Mouse (Mus musculus) midbrain, embryonic 15.5 days (tissue): ENCODE measurements around the gene Kif3b. TPM values are rescaled to one million over a fixed set of nuclear protein-coding genes. Genes with fewer than 3 reads are reported as not detected.

Experiments used
- ATAC-seq: fragments of 200-750 bp; cut with Nextera tagmentation; replicated peaks from 2 replicates; pipeline ENCODE4 v1.8.0; 2017; ENCODE audit warnings: moderate TSS enrichment
- H3K27ac ChIP-seq: fragments of 300-500 bp; sonication (generic); 2 replicates; pipeline ENCODE4 v1.5.1; 2015; ENCODE audit warnings: mild to moderate bottlenecking, inconsistent platforms
- H3K27me3 ChIP-seq: fragments of 300-500 bp; sonication (generic); replicated peaks from 2 replicates; pipeline ENCODE4 v1.6.1; 2015; ENCODE audit warnings: inconsistent platforms
- H3K36me3 ChIP-seq: fragments of 300-500 bp; sonication (generic); replicated peaks from 2 replicates; pipeline ENCODE4 v1.6.1; 2015; ENCODE audit warnings: inconsistent platforms
- H3K4me1 ChIP-seq: fragments of 300-500 bp; sonication (generic); 2 replicates; pipeline ENCODE4 v1.6.1; 2015; ENCODE audit warnings: inconsistent platforms
- H3K4me2 ChIP-seq: fragments of 300-500 bp; sonication (generic); 2 replicates; pipeline ENCODE4 v1.6.1; 2015; ENCODE audit warnings: inconsistent platforms, mild to moderate bottlenecking, moderate library complexity
- H3K4me3 ChIP-seq: fragments of 300-500 bp; sonication (generic); 2 replicates; pipeline ENCODE4 v1.5.1; 2015; ENCODE audit warnings: mild to moderate bottlenecking, inconsistent platforms
- H3K9ac ChIP-seq: fragments of 300-500 bp; sonication (generic); 2 replicates; pipeline ENCODE4 v1.6.1; 2015; ENCODE audit warnings: mild to moderate bottlenecking, inconsistent platforms
- H3K9me3 ChIP-seq: fragments of 300-500 bp; sonication (generic); 2 replicates; pipeline ENCODE4 v1.6.1; 2016; ENCODE audit warnings: inconsistent platforms
- WGBS: fragments of 180-500 bp; shearing (Covaris S2); methylation state at CpG from one replicate; pipeline ENCODE4 v1.1.7; 2015; ENCODE audit warnings: mixed read lengths; 5-methylcytosine and 5-hydroxymethylcytosine counted together
- polyA plus RNA-seq: library from polyadenylated mRNA; unstranded; fragments of >200 nt; fragmentation: Nextera tagmentation; extraction: Ambion mirVana; gene quantifications from 2 replicates; pipeline ENCODE4 v1.2.1, GENCODE M21; 2015

The Kif3b gene
- polyA plus RNA-seq, 1 experiment from 2014 or later: 24.7 TPM

GRCm38 (mm10) chr2:153338361-153339350 lies 47.4 kb downstream of the Kif3b start:
- WGBS: 91% methylated on average over 9 of the region's 9 CpGs
- ATAC-seq: no peak

GRCm38 (mm10) chr2:153342166-153342565 lies 51.0 kb downstream of the Kif3b start:
- Histone ChIP-seq H3K9ac (no peak overlapping the region), H3K27me3 (no peaks in the 10 kb centered on the region), H3K4me2 (no peak overlapping the region), H3K4me3 (no peak overlapping the region), H3K36me3 (no peaks in the 10 kb centered on the region), H3K9me3 (no peaks in the 10 kb centered on the region), H3K27ac (no peak overlapping the region), H3K4me1 (peaks cover 11% of the 10 kb centered on the region)
- WGBS: 95% methylated on average over 6 of the region's 6 CpGs
- no peak for ATAC-seq

More at GRCm38 (mm10) chr2:153338361-153339350, 47.4 kb downstream of the Kif3b start:
- H3K4me3 ChIP-seq: no peak overlapping the region
- no peaks in the 10 kb centered on the region for H3K27me3 ChIP-seq
- H3K36me3 ChIP-seq: no peaks in the 10 kb centered on the region
- H3K4me2 ChIP-seq: no peak overlapping the region
- no peaks in the 10 kb centered on the region for H3K9me3 ChIP-seq
- H3K27ac ChIP-seq: no peak overlapping the region
- no peak overlapping the region for H3K9ac ChIP-seq
- no peaks in the 10 kb centered on the region for H3K4me1 ChIP-seq

GRCm38 (mm10) chr2:153342602-153343001 lies 51.4 kb downstream of the Kif3b start:
- Histone ChIP-seq H3K27ac (no peak overlapping the region), H3K27me3 (no peaks in the 10 kb centered on the region), H3K4me2 (no peak overlapping the region), H3K4me3 (no peak overlapping the region), H3K4me1 (peaks cover 16% of the 10 kb centered on the region), H3K36me3 (no peaks in the 10 kb centered on the region), H3K9ac (no peak overlapping the region), H3K9me3 (no peaks in the 10 kb centered on the region)
- ATAC-seq: no peak
- WGBS: 91% methylated on average over 3 of the region's 3 CpGs

GRCm38 (mm10) chr2:153343191-153343590 lies 52.0 kb downstream of the Kif3b start:
- Histone ChIP-seq H3K9me3 (no peaks in the 10 kb centered on the region), H3K4me1 (peaks cover 20% of the 10 kb centered on the region), H3K9ac (no peak overlapping the region), H3K27ac (no peak overlapping the region), H3K4me2 (no peak overlapping the region), H3K27me3 (no peaks in the 10 kb centered on the region), H3K36me3 (no peaks in the 10 kb centered on the region), H3K4me3 (no peak overlapping the region)
- no peak for ATAC-seq

- ATAC-seq: no peak
- Histone ChIP-seq H3K4me1 (peaks cover 34% of the 10 kb centered on the region), H3K9ac (peak overlapping the region; percentile 57), H3K9me3 (no peaks in the 10 kb centered on the region), H3K4me2 (peak overlapping the region; percentile 55), H3K4me3 (peak overlapping the region; percentile 70), H3K27me3 (no peaks in the 10 kb centered on the region), H3K27ac (peak overlapping the region; percentile 80), H3K36me3 (no peaks in the 10 kb centered on the region)
- WGBS: 5% methylated on average over 11 of the region's 11 CpGs
Observed at GRCm38 (mm10) chr2:153345071-153345453, 53.8 kb downstream of the Kif3b start.

GRCm38 (mm10) chr2:153345454-153346220 lies 54.4 kb downstream of the Kif3b start, which contains the start of gene Asxl1:
Gene Asxl1, plus strand, starts transcription at chr2:153345829.
- no peaks in the 10 kb centered on the region for H3K9me3 ChIP-seq
- peak within 1 kb of the TSS; percentile 79 for H3K4me2 ChIP-seq
- H3K4me3 ChIP-seq: peak within 1 kb of the TSS; percentile 70
- H3K36me3 ChIP-seq: no peaks in the 10 kb centered on the region
- H3K9ac ChIP-seq: peak within 1 kb of the TSS; percentile 78
- under 1% methylated on average over 57 of the region's 79 CpGs for WGBS
- ATAC-seq: peak; percentile 97
- H3K4me1 ChIP-seq: peaks cover 40% of the 10 kb centered on the region
- H3K27ac ChIP-seq: peak within 1 kb of the TSS; percentile 95
- no peaks in the 10 kb centered on the region for H3K27me3 ChIP-seq

GRCm38 (mm10) chr2:153346221-153347182 lies 55.3 kb downstream of the Kif3b start:
- Histone ChIP-seq H3K9me3 (no peaks in the 10 kb centered on the region), H3K27me3 (no peaks in the 10 kb centered on the region), H3K27ac (peak overlapping the region; percentile 95), H3K4me1 (peaks cover 48% of the 10 kb centered on the region), H3K36me3 (no peaks in the 10 kb centered on the region), H3K4me2 (peak overlapping the region; percentile 79), H3K9ac (peak overlapping the region; percentile 78), H3K4me3 (peak overlapping the region; percentile 70)
- under 1% methylated on average over 51 of the region's 76 CpGs for whole genome bisulfite sequencing
- peak; percentile 29 for ATAC-seq

GRCm38 (mm10) chr2:153347183-153347781 lies 56.1 kb downstream of the Kif3b start:
- Histone ChIP-seq H3K4me3 (peak overlapping the region; percentile 70), H3K4me1 (peaks cover 48% of the 10 kb centered on the region), H3K36me3 (no peaks in the 10 kb centered on the region), H3K4me2 (peak overlapping the region; percentile 79), H3K27me3 (no peaks in the 10 kb centered on the region), H3K27ac (peak overlapping the region; percentile 95), H3K9me3 (no peaks in the 10 kb centered on the region), H3K9ac (peak overlapping the region; percentile 78; the same call in 1 of the 2 replicates)
- ATAC-seq: no peak
- WGBS: 10% methylated on average over 9 of the region's 9 CpGs

GRCm38 (mm10) chr2:153348100-153348831 lies 57.1 kb downstream of the Kif3b start:
- Histone ChIP-seq H3K4me1 (peaks cover 48% of the 10 kb centered on the region), H3K4me3 (peak overlapping the region; percentile 70; the same call in 1 of the 2 replicates)

GRCm38 (mm10) chr2:153350552-153351181 lies 59.5 kb downstream of the Kif3b start:
- ATAC-seq: no peak
- peaks cover 39% of the 10 kb centered on the region for H3K4me1 ChIP-seq
- no peaks in the 10 kb centered on the region for H3K9me3 ChIP-seq
- no peak overlapping the region for H3K9ac ChIP-seq
- H3K4me3 ChIP-seq: no peak overlapping the region
- no peaks in the 10 kb centered on the region for H3K27me3 ChIP-seq
- peaks cover 7% of the 10 kb centered on the region for H3K36me3 ChIP-seq
- 58% methylated on average over 6 of the region's 6 CpGs for whole genome bisulfite sequencing
- no peak overlapping the region for H3K4me2 ChIP-seq
- no peak overlapping the region for H3K27ac ChIP-seq

More at GRCm38 (mm10) chr2:153348100-153348831, 57.1 kb downstream of the Kif3b start:
- H3K9me3 ChIP-seq: no peaks in the 10 kb centered on the region
- no peak overlapping the region for H3K27ac ChIP-seq
- no peak for ATAC-seq
- no peak overlapping the region for H3K9ac ChIP-seq
- H3K27me3 ChIP-seq: no peaks in the 10 kb centered on the region
- H3K36me3 ChIP-seq: 0 out of 2 replicates have a peak, but pooled peaks cover 2% of the 10 kb centered on the region
- H3K4me2 ChIP-seq: peak overlapping the region; percentile 79
- 59% methylated on average over 6 of the region's 6 CpGs for WGBS
